Mouse (Mus musculus): ENCODE results near the gene Maml1.
"Not testable (repeated sequence)": the region's sequence is repeated elsewhere in the genome, so short reads cannot be mapped to it uniquely, and the experiment has no call there.

Gene Maml1

DNA sequence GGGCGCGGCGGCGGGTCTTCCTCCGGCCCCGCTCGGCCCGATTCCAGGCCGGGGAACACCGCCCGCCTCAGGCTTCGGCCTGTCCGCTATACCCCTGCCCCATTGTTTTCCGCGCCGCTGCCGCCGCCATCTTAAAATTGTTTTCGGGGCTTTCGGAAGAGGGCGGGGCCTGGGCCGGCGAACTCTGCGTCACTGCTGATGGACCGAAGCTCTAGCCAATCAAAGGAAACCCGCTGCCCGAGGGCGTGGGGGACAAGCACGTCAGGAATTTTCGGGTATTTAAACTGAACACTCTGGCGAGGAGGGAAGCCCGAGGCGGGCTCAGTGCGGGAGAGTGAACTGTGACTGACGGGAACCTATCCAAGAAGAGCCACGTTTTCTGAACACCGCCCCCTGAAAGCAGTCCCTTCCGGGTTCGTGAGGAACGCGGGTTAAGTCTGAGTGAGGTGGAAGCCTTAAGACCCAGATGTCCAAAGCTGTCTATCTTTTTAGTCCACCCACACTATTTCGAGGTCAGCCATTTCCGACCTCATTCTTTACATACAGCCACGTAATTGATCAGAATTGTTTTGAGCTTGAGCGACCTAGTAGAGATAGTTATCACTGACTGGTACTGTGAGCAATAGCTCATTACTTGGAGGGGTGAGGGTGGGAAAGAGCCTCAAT, at the start of gene Maml1:
Gene Maml1 (minus strand): TSS at position 122 of the 666 bp plus-strand sequence.
- DNase-seq (ENCODE audit: low read depth, low spot score): peak; percentile 99

DNA sequence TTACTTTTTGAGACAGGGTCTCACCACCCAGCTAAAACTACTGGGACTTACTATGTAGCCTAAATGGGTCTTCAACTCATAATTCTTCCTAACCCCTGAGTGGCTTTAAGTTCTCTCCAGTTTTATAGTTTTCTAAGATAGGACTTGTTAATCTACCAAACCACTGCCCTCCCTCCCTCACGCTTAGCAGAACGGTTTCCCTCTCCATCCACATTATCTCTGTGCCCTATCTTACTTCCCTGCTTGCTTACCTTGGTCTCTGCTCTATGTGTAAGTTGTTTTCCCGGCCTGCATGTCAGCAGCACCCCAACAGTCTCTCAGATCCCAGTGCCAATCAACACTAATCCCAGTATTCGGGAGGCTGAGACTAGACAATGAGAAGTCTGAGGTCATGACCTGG, 44.8 kb upstream of the Maml1 start:
- DNase-seq (ENCODE audit: low read depth, low spot score): no peak

DNA sequence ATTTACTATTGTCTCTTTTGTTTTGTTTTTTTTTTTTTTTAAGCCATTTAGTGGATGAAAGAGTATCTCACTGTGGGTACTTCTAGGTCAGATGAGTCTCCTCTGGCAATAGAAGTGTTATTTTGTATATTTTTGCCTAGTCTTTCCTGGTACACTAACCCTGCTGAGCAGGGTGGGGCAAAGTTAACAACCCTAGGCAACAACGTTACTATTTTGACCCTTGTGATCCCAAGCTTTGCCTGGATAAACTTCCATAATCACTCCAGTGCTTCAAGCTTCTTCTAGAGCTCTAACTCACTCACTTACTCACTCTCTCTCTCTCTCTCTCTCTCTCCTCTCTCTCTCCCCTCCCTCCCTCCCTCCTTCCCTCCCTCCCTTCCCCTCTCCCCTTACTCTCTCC, 44.0 kb upstream of the Maml1 start:
- DNase-seq (ENCODE audit: low read depth, low spot score): no peak

DNA sequence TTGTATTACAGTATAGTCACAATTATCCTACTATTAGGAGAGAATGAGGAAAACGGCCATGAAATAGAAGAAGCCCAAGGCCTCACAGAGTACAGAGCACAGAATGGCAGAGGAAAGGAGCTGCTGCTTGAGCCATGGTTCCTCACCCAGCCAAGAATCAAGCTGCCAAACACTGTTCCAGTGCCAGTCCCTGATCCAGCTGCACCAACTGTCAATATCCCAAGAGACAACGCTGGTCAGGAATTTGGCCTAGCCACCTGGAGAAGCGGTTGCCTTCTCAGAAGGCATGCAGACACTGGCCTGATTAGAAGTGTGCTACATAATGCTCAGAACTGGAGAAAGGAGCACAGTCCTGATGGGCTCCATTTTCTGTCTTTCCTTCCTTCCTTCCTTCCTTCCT, 41.1 kb upstream of the Maml1 start:
- DNase-seq (ENCODE audit: low read depth, low spot score): no peak

DNA sequence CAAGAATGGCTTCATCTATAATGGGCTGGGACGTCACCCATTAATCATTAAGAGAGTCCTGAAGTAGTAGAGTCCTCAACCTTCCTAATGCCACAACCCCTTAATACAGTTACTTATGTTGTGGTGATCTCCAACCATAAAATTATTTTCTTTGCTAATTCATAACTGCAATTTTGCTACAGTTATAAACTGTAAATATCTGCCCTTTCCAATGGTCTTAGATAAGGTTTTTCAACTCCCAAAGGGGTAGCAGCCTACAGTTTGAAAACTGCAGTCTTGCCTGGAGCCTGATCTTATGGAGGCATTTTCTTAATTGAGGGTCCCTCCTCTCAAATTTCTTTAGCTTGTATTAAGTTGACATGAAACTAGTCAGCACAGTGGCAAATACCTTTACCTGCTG, 37.3 kb upstream of the Maml1 start:
- DNase-seq (ENCODE audit: low read depth, low spot score): no peak

DNA sequence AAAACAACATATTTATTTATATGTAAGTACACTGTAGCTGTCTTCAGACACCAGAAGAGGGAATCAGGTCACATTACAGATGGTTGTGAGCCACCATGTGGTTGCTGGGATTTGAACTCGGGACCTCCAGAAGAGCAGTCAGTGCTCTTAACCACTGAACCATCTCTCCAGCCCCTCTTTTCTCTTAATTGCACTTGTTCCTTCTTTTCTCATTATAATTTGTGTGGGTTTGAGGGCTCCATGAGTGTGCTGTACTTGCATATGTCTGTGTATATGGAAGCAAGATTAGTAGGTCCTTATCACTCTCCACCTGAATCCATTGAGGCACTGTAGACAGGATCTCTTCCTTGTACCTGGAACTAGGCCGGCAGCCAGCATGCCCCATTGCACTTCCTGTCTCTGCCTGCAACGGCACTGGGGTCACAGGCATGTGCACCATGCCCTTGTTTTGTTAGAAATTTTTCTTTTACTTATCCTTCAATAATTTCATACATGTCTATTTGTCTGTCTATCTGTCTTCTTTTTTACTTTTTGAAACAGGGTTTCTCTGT, 36.0 kb upstream of the Maml1 start:
- no peak for DNase-seq (ENCODE audit: low read depth, low spot score)

DNA sequence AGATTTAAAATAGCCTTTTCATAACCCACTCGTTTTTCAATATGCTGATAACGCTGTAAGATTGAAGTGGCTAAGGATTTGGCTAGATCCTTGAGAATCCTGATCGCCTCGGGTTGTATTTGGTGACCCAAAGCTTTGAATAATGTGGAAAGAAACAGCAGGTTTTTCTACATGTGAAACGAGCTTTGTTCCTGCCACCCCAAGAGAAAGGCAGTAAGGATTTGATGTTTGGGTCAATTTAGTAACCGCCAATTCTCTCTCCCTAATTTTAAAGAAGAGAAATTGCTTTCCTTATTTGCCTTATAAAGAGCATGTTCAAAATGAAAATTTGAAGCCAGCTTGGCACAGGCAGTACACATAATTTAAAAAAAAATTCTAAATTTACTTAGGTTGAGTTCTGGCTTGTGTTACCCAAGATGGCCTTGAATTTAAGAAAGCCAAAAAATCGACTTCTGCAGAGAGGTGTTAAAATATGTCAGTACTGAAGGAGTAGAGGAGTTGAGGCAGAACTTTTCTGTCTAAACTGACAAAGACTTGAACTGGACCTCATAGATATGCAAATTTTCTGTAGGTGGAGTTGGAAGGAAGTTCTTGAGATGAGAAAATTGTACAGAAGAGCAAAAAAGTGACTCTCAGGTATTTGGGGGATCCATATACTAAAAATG, 34.3 kb upstream of the Maml1 start:
- peak; percentile 15 for DNase-seq (ENCODE audit: low read depth, low spot score)

DNA sequence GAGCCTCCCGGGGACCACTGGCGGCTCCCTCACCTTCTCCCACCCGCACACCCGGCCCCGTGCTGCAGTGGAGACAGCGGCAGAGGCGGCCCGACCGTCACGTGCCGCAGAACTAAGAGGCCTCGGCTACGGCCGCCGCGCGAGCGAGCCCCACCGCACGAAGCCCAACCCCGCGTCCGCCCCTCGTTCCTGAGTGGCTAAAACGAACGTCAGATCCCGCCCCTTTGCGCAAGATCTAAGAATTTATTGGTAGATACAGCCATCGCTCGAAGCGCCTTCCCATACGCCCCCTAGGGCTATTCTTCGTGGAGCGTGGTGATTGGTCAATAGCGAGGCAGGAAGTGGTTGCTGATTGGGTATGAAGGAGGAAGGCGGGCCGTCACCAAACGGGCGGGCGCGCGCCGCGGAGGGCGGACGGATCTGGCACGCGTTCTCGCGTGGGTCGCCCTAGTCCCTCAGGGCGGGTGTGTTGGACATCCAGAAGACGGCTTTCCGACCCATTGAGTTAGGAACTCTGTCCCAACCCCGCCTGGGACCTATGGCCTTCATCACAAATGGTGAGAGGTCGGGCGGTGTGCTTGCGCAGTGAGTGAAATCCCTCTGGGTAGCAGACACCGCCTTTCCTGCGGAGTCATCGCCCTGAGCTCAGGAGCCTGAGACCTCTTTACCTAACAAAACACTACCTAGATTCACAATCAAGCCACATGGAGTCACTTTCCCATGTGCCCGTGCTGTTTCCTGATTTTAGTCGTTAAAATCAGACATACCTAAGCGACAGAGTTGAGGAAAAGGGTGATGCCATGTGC, 33.6 kb upstream of the Maml1 start, which contains the start of gene Canx:
Gene Canx (minus strand): TSS at position 178 of the 806 bp plus-strand sequence.
- peak; percentile 98 for DNase-seq (ENCODE audit: low read depth, low spot score)

DNA sequence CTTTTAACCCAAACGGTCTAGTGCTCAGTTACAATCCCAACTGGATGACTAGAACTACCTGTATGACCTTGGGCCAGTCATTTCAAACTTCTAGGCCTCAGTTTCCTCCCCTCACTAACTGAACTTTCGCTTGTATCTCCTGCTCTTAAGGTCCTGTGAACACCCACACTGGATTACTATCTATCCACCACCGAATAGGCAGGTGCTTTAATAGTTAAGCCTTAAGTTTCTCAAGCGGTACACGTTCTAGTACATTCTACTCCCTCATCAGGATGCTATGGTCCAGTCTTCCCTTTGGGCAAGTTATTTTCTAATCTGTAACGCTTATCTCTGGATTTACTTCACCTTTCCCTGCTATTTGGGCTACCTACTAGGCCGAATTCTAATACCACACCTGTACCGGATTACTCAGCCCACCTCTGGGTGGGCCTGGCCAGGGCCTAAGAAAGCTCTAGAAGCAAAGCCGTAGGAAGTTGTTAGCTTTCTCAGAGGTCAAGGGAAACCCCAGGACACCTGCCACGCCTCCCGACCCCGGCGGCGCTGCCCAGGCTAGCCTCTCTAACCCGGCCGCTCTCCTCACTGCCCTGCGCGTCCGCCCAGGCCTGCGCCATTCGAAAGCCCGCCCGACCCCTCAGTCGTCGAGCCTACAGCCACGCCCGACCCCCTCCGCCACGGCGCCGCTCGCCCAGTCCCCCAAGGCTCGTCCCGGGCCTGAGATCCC, 32.8 kb upstream of the Maml1 start:
- DNase-seq (ENCODE audit: low read depth, low spot score): peak; percentile 37

DNA sequence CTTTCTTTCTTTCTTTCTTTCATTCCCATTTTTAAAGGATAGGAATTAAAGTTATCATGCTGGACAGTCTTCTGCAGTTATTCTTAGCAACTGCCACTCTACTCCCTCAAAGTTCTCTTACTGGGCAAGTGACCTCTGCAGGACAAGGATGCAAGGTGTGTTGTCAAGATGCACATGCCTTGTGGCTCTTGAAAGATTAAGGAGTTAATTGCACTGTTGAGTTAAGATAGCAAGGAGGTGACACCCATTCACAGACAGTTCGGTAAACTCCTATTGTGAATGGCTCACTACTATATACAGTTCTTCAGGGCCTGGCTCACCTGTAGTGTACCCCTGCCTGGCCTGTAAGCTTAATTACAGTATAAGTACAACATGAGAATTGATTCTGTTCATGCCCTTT, 31.7 kb upstream of the Maml1 start:
- DNase-seq (ENCODE audit: low read depth, low spot score): peak; percentile 4

DNA sequence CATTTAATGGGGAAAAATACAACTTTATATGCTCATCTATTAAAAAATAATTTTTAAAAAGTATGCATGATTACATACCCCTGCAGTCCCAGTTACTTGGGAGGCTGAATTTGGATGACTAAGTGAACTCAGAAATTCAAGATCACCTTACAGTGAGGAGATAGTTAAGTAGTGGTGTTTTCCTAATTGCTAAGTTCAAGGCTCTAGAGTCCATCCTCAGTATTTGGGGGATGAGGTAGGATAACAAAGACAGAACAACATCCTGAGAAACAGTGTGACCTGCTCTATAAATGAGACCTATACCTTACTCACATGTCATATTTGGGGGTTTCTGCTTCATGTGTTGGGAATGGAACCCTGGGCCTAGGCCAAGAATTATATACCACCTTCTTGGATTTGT, 30.2 kb upstream of the Maml1 start:
- no peak for DNase-seq (ENCODE audit: low read depth, low spot score)

DNA sequence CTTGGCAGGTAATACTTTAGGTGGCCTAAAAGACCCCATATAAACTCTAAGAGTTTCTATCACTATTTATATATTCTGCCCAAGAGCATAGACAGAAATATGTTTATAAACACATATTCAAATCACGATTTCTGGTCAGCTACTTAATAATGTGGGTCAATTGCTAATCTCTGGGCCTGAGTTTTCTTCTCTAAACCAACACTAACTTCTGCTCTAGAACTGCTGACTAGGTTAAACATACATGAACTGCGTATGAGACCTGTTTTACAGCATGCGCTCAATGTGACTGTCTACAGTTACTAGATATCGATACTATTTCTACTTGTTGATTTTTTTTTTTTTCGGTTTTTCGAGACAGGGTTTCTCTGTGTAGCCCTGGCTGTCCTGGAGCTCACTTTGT, 29.1 kb upstream of the Maml1 start:
- no peak for DNase-seq (ENCODE audit: low read depth, low spot score)

DNA sequence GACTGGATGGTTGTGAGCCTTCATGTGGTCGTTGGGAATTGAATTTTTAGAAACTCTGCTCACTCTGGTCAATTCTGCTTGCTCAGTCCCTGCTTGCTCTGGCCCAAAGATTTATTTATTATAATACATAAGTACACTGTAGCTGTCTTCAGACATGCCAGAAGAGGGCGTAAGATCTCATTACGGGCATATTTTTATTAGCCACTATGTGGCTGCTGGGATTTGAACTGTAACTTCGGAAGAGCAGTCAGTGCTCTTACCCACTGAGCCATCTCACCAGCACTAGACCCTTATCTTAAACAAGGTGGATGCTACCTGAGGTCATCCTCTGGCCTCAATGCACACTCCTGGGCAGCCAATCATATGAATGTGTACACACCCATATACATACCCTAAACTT, 27.2 kb upstream of the Maml1 start:
- not testable (repeated sequence) for DNase-seq (ENCODE audit: low read depth, low spot score)

DNA sequence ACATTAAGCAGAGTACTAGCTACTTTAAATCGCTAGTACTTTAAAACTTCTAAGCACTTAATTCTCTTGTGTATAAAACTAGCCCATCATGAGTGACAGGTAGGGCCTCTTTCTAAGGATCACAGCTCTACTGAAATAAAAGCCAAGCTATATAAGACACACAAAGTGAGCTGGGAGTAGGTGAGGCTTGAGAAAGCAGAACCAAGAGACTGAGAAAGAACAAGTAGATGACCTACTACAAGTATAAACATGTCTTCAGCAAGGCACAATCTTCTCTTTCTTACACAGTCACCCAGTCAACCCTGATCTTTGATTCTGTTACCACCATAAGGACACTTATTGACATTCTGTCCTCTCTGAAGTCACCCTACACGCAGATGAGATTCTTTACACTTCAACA, 20.7 kb upstream of the Maml1 start:
- DNase-seq (ENCODE audit: low read depth, low spot score): no peak

DNA sequence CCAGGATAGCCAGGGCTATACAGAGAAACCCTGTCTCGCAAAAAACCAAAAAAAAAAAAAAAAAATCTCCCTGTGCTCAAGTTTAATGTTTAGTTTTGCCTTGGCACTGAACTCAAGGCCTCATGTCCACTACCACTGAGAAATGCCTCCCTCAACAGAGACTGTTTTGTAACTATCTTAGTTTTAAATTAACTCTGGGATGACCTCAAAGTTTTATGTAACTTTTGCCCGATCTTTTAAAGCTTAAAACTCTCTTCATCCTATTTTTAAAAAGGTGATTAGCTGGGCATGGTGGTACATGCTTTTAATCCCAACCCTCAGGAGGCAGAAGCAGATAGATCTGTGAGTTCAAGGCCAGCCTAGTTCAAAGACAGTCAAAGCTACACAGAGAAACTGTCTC, 11.3 kb upstream of the Maml1 start:
- DNase-seq (ENCODE audit: low read depth, low spot score): no peak

DNA sequence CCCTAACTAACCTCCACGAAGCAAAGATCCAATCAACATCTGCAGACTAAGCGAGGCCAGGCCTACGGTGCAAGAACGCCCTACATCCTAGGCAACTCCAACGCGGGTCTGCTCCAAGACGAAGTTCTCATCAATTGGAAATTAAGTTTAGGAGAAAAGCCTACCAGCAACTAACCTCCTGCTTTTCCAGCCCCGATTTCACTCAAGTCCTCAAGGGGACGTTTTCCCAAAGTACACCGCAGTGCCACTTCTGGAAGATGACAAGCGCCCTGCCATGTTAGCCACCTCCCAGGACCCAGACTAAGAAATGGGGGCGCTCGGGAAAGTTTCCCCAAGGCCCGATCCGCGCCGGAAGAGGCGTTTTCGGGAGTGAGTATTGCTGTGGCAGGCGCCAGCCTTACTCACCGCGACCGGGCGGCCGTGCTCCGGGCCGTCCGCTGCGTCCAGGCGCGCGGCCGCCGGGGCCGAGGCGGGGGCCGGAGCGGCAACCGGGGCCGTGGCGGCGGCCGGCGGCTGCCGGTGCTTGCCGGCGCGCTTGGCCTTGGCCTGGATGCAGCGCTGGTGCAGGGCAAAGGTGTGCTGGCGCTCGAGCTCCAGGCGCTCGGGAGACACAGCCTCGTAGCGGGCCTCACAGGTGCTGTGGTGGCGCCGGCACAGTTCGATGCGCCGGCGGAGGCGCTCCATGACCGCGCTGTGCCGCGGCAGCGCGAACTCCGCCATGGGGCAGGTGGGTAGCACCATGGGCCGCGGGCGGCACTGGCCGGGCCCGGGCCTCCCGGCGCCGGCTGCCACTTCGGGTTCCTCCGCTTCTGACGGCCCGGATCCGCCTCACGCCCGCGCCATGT, 568 bp downstream of the Maml1 start:
- peak; percentile 60 for DNase-seq (ENCODE audit: low read depth, low spot score)

DNA sequence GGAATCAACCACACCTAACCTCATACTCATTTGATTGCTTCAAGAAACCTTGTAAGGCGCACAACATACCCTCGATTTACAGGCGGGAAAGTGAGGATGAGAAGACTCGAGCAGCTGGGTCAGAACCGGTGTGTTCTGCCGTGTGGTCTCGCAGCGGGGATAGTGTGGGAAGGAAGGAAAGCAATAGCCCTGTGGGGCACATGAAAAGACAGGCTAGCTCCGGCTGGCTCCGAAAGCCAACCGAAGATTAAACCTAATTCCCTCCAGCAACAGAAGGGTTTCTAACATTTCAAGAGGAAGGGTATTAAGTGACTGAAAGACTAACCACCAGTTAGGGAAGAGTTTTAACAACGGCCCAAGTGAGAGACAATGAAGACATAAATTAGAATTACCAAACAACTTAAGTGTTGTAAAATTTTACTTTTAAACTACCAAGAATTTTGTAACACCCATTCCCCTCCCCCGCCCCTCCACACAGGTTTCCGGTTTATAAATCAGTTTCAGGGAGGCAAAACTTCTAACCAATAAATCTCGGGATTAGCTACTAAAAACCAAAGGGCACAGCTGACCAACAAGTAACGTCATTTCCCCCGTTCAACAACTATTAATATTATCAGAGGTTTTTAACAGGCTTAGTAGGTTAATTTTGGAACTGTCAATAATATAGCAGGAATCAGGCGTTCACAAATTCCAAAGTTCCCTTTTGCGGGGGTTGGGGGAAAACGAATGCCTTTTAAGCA, 1.5 kb downstream of the Maml1 start:
- peak; percentile 56 for DNase-seq (ENCODE audit: low read depth, low spot score)

DNA sequence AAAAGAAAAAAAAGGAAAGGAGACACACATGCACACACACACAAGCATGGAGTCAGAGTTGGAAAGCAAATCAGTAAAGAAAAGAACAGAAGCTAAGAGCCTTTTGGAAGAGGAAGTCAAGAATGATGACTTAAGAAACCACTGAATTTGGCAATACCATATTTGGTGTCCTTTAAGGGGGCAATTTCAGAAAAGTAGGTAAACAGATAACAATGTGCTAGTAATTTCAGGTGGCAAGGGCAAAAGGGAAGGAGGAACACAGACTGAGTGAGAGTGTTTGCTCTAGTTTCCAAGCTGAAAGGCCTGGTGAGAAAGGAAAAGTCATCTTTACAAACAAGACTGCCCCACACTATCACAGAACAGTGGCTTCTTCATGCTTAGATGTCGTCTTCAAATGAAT, 5.7 kb downstream of the Maml1 start:
- DNase-seq (ENCODE audit: low read depth, low spot score): no peak

DNA sequence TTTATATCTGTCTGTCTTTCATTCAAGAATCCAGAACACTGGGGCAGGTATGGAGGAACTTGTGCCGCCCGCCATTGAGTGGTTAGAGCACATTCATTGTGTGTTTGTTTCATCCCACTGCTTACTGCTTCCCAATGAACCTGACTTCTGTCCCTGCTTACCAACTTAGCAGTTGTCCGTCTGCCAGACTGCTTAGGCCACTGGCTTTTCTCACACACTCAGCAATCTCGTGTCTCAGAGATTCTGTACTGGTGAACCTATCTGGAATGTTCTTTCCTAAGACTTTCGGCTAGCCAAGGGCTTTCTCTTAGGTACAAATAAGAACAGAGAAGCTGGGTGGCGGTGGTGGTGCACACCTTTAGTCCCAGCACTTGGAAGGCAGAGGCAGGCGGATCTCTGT, 6.4 kb downstream of the Maml1 start:
- DNase-seq (ENCODE audit: low read depth, low spot score): no peak

DNA sequence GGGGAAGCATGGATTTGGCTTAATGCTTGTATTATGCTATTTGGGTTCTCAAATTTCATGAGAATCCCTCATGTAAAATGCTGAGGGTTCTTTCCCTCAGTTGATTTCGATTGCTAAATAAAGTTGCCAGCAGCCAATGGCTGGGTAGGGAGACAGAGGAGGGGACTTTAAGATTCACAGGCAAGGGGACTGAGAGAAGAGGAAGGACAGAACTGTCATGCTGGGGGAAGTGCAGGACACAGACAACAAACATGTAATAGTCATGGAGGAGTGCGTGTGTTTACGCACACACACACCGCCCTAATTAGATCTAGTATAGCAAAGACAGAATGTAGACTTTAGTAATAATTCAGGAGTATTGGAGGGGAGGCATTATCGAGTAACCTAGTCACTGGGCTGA, 6.8 kb downstream of the Maml1 start:
- DNase-seq (ENCODE audit: low read depth, low spot score): no peak
